Mouse (Mus musculus) E14TG2a.4 (cell line): ENCODE measurements around the gene Itpr2.

Experiments
- H3K27me3 ChIP-seq: 2 replicates; pipeline ENCODE4 v1.6.1; 2014; ENCODE audit warnings: low read length, control low read depth; ENCODE audit not compliant: insufficient read depth
- H3K36me3 ChIP-seq: 2 replicates; pipeline ENCODE4 v1.6.1; 2014; ENCODE audit warnings: low read length, control low read depth; ENCODE audit not compliant: insufficient read depth
- H3K4me1 ChIP-seq: replicated peaks from 2 replicates; pipeline ENCODE4 v1.6.1; 2014; ENCODE audit warnings: low read depth, low read length, control low read depth
- H3K4me3 ChIP-seq: replicated peaks from 2 replicates; pipeline ENCODE4 v1.5.1; 2014; ENCODE audit warnings: mild to moderate bottlenecking, low read length
- H3K9me3 ChIP-seq: 2 replicates; pipeline ENCODE4 v1.6.1; 2014; ENCODE audit warnings: low read length, control low read depth
- CTCF ChIP-seq: conservative IDR thresholded peaks from 2 replicates; pipeline ENCODE4 v1.5.1; 2014; ENCODE audit warnings: low read length
- NANOG ChIP-seq: IDR thresholded peaks from 2 replicates; pipeline ENCODE4 v1.6.1; 2014; ENCODE audit warnings: borderline replicate concordance, low read length, mixed read lengths
- POU5F1 ChIP-seq: IDR thresholded peaks from 2 replicates; pipeline ENCODE4 v1.6.1; 2014; ENCODE audit warnings: low read length, borderline replicate concordance

Itpr2 gene

DNA sequence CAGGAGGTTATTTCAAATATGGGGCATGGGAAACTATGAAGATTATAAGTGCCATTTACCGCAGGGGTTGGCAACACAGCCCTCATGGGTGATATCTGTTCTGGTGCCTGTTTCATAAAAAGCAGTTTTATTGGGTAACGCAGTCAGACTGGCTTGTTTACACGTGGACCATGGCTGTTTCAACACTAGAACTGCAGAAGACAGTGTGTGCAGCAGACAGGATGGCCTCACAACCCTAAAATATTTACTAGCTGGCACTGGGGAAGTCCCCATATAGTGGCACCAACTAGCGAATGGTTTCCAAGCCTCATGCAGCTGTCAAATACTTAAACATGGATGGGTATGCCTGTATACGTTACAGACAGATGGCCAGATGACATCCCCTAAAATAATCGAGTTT is 290.8 kb downstream of the Itpr2 start:
- TF ChIP-seq POU5F1 (no peak), NANOG (no peak), CTCF (no peak)
- no peaks in the 10 kb centered on the region for H3K9me3 ChIP-seq
- peaks cover 7% of the 10 kb centered on the region; the same call in 1 of the 2 replicates for H3K27me3 ChIP-seq
- no peak overlapping the region for H3K4me3 ChIP-seq
- 0 out of 2 replicates have a peak, but pooled peaks cover 5% of the 10 kb centered on the region for H3K4me1 ChIP-seq
- no peaks in the 10 kb centered on the region for H3K36me3 ChIP-seq

GRCm38 (mm10) chr6:146208983-146209382 is 293.0 kb downstream of the Itpr2 start:
- no peaks in the 10 kb centered on the region for H3K9me3 ChIP-seq
- peaks cover 12% of the 10 kb centered on the region; the same call in 1 of the 2 replicates for H3K27me3 ChIP-seq
- no peak overlapping the region for H3K4me3 ChIP-seq
- no peaks in the 10 kb centered on the region for H3K36me3 ChIP-seq
- TF ChIP-seq CTCF (no peak), POU5F1 (no peak), NANOG (no peak)
- no peaks in the 10 kb centered on the region for H3K4me1 ChIP-seq

DNA sequence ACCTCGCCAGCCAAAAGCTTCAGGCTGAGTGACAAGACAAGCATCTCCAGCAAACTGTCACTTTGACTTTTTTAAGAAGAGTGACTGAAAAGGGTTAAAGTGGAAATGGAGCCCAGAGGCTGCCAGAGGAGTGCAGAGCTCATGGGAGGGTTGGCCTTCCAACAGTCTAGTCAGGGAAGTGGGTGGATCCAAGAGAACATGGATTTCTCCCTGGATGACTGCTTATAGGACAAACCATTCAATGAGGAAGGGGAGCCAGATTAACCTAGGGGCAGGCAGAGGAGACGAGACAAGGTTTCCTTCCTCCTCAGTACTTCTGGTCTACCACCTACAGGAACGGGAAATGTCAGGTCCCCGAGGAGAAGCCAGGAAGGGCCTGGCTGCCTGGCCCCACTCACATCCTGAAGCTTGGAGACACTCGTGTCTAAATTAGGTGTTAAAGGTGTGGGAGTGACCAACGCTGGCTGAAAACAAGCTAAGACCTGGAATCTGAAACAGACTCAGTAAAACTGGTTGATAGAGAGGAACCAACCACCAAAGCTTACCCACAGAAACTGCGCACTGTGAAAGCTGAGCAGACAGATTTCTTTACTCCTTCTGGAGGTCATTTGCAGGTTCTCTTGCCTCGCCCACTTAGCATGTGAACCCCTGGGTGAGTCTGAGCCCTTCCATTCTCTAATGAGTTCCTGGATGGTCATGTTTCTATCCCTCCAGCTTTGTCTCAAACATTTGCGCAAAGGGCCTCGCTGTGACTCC is 294.6 kb downstream of the Itpr2 start:
- H3K4me3 ChIP-seq = no peak overlapping the region
- H3K9me3 ChIP-seq = no peaks in the 10 kb centered on the region
- no peaks in the 10 kb centered on the region for H3K4me1 ChIP-seq
- TF ChIP-seq NANOG (no peak), CTCF (no peak), POU5F1 (no peak)
- H3K27me3 ChIP-seq = peaks cover 12% of the 10 kb centered on the region; the same call in 1 of the 2 replicates
- no peaks in the 10 kb centered on the region for H3K36me3 ChIP-seq

- Histone ChIP-seq H3K4me3 (no peak overlapping the region), H3K9me3 (no peaks in the 10 kb centered on the region), H3K27me3 (peaks cover 12% of the 10 kb centered on the region; the same call in 1 of the 2 replicates), H3K36me3 (no peaks in the 10 kb centered on the region), H3K4me1 (no peaks in the 10 kb centered on the region)
- TF ChIP-seq POU5F1 (no peak), NANOG (no peak), CTCF (no peak)
Measured at GRCm38 (mm10) chr6:146205136-146205535, 296.9 kb downstream of the Itpr2 start.

- Histone ChIP-seq H3K4me1 (no peaks in the 10 kb centered on the region), H3K9me3 (no peaks in the 10 kb centered on the region), H3K27me3 (peaks cover 12% of the 10 kb centered on the region; the same call in 1 of the 2 replicates), H3K36me3 (no peaks in the 10 kb centered on the region), H3K4me3 (no peak overlapping the region)
- TF ChIP-seq POU5F1 (no peak), NANOG (no peak), CTCF (no peak)
Measured at GRCm38 (mm10) chr6:146204470-146204869, 297.6 kb downstream of the Itpr2 start.

DNA sequence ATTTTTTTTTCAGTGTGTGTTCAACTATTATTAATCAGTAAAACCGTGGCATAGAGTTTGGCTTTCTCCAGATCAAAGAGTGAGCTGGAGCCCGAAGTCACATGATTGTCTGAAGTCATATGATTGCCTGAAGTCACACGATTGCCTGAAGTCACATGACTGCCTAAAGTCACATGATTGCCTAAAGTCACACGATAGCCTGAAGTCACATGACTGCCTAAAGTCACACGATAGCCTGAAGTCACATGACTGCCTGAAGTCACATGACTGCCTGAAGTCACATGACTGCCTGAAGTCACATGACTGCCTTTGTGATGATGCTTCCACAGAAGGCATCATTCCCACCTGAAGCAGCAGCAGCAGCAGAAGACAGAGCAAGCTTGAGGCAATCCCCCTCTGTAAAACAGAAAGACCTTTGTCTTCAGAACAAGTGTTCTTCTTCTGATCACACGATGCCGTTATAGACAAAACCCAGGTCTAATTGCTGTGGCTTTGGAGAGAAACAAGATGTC is 304.1 kb downstream of the Itpr2 start:
- TF ChIP-seq NANOG = no peak
- no peak for TF ChIP-seq CTCF
- TF ChIP-seq POU5F1 = no peak
- no peaks in the 10 kb centered on the region for H3K36me3 ChIP-seq

DNA sequence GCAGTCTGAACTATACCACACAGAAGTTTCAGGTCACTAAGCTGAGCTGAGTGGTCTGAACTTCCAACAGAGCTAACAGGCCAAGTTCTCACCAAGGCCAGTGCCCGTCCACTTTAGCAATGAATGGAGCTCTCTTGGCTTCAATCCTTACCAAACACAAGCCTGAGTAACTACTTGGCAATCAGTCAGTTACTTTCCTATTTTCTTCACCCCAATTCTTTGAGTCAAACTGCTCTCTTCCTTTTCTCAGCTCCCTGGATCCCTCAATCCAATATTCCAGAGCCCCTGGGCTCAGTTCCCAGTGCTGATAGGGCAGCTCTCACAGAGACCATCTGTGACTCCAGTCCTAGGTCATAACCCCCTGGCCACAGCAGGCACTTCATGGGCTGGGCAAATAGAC is 305.3 kb downstream of the Itpr2 start:
- no peak for TF ChIP-seq NANOG
- no peak for TF ChIP-seq CTCF
- TF ChIP-seq POU5F1 = no peak

More for the DNA sequence above, 304.1 kb downstream of the Itpr2 start:
- Histone ChIP-seq H3K4me1 (no peaks in the 10 kb centered on the region), H3K9me3 (peaks cover 22% of the 10 kb centered on the region), H3K27me3 (peaks cover 11% of the 10 kb centered on the region), H3K4me3 (no peak overlapping the region)

DNA sequence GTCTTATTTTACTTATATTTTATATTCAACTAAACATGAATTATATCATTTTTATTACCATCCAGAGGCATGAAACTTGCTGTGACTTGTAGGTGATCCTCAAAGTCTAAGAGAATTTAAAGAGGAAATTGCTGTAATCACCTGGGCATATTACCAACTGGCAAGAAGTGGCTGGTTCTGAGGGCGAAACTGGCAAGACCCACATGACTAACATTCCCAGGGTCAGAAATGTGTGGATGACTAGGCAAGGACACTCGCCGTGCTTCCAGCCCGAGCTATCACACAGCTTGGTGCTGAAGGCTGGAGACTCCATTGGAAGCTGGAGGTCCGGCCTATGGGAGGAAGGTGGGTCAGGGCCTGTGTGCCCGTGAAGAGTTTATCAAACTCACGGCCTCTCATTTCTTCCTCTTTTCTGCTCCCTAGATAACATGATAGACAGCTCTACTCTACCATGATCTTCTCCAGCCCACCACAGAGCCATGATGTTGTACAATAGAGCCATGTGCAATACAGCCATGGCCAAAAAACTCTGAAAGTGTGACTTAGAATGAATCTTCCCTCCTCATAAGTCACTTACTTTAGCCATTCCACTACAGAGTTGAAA is 306.1 kb downstream of the Itpr2 start:
- peaks cover 22% of the 10 kb centered on the region for H3K9me3 ChIP-seq
- no peaks in the 10 kb centered on the region for H3K36me3 ChIP-seq
- no peak overlapping the region for H3K4me3 ChIP-seq
- peaks cover 11% of the 10 kb centered on the region for H3K27me3 ChIP-seq
- no peaks in the 10 kb centered on the region for H3K4me1 ChIP-seq
- TF ChIP-seq POU5F1 (no peak), NANOG (no peak), CTCF (no peak)

More for the DNA sequence above, 305.3 kb downstream of the Itpr2 start:
- H3K36me3 ChIP-seq = no peaks in the 10 kb centered on the region
- no peaks in the 10 kb centered on the region for H3K4me1 ChIP-seq
- peaks cover 22% of the 10 kb centered on the region for H3K9me3 ChIP-seq
- H3K4me3 ChIP-seq = no peak overlapping the region
- peaks cover 11% of the 10 kb centered on the region for H3K27me3 ChIP-seq

DNA sequence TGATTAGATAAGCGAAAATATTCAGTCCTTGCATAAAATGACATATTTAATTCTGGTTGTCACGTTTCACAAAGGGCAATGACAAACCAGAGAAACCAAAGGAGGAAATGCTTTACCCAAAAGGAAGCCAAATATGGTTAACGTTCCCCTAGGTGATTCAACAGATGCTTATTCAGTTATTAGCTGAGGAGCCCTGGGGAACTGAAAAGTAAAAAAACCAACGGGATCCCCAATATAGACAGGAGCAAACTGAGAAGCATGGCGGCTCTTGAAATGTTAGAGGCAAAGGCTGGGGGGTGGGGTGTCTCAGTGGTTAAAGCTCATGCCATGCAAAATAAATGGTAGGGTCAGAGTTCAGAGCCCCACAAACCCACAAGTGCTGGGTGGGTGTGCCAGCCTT is 310.1 kb downstream of the Itpr2 start:
- Histone ChIP-seq H3K4me3 (no peak overlapping the region), H3K27me3 (no peaks in the 10 kb centered on the region), H3K9me3 (peaks cover 6% of the 10 kb centered on the region), H3K36me3 (no peaks in the 10 kb centered on the region), H3K4me1 (no peaks in the 10 kb centered on the region)
- no peak for TF ChIP-seq POU5F1
- no peak for TF ChIP-seq NANOG
- TF ChIP-seq CTCF = no peak
